Mouse (Mus musculus) G1E (cell line): ENCODE measurements around the gene Ppef2.

Experiments
- CTCF ChIP-seq: IDR thresholded peaks from 2 replicates; pipeline ENCODE4 v1.5.1; 2012; ENCODE audit warnings: low read depth, low read length, inconsistent platforms, mixed read lengths
- GATA1 ChIP-seq: IDR thresholded peaks from 2 replicates; pipeline ENCODE4 v1.6.1; 2012; ENCODE audit warnings: borderline replicate concordance, low read length, inconsistent platforms, mixed read lengths
- GATA2 ChIP-seq: IDR thresholded peaks from 2 replicates; pipeline ENCODE4 v1.6.1; 2012; ENCODE audit warnings: low read depth, low read length, inconsistent platforms, borderline replicate concordance
- POLR2AphosphoS5 ChIP-seq: IDR thresholded peaks from 2 replicates; pipeline ENCODE4 v1.6.1; 2012; ENCODE audit warnings: low read depth, low read length, inconsistent platforms; ENCODE audit not compliant: insufficient replicate concordance
- TAL1 ChIP-seq: conservative IDR thresholded peaks from 2 replicates; pipeline ENCODE4 v1.6.1; 2012; ENCODE audit warnings: low read depth, low read length, inconsistent platforms, mixed read lengths

GRCm38 (mm10) chr5:92294525-92294924 lies 38.4 kb upstream of the Ppef2 start:
- TF ChIP-seq TAL1 = no peak
- TF ChIP-seq GATA1 = no peak
- no peak for TF ChIP-seq CTCF
- TF ChIP-seq GATA2 = no peak
- TF ChIP-seq POLR2AphosphoS5 = no peak
